Mouse (Mus musculus): ENCODE data around the gene Ccdc17. TPM values are rescaled to one million over a fixed set of nuclear protein-coding genes. Genes with fewer than 3 reads are reported as not detected.

Gene Ccdc17
- 4.8 and 6.4 TPM in 2 replicates for polyA plus RNA-seq (2011; ENCODE audit: insufficient read depth, insufficient read length, low replicate concordance, missing spikeins)

GRCm38 (mm10) chr4:116596379-116596778, at the start of gene Ccdc17:
TSS of gene Ccdc17 (plus strand) at chr4:116596654.
- whole genome bisulfite sequencing, result 42% methylated on average over 5 of the region's 5 CpGs
- Histone ChIP-seq H3K27ac (ENCODE audit: control insufficient read depth, insufficient read depth, low read depth, low read length, poor library complexity) (peak within 1 kb of the TSS; percentile 27), H3K4me1 (ENCODE audit: control insufficient read depth, insufficient read depth, low read length) (peaks cover 1% of the 10 kb centered on the region; the same call in 1 of the 2 replicates), H3K4me3 (replicated peaks; ENCODE audit: control insufficient read depth, low read depth, low read length) (peak within 1 kb of the TSS; percentile 90)
- TF ChIP-seq POLR2A (IDR thresholded peaks at IDR 0.05; ENCODE audit: borderline replicate concordance, control insufficient read depth, low read depth, low read length) (no peak), CTCF (IDR thresholded peaks at IDR 0.05; ENCODE audit: control insufficient read depth, insufficient read depth, low read length) (no peak)

- TF ChIP-seq POLR2A (IDR thresholded peaks at IDR 0.05; ENCODE audit: borderline replicate concordance, control insufficient read depth, low read depth, low read length), result no peak
- TF ChIP-seq CTCF (IDR thresholded peaks at IDR 0.05; ENCODE audit: control insufficient read depth, insufficient read depth, low read length), result no peak
- Histone ChIP-seq H3K4me3 (replicated peaks; ENCODE audit: control insufficient read depth, low read depth, low read length) (no peak overlapping the region), H3K27ac (ENCODE audit: control insufficient read depth, insufficient read depth, low read depth, low read length, poor library complexity) (no peak overlapping the region), H3K4me1 (ENCODE audit: control insufficient read depth, insufficient read depth, low read length) (no peaks in the 10 kb centered on the region)
- WGBS, result 60% methylated on average over 1 of the region's 1 CpGs
Observed at GRCm38 (mm10) chr4:116550432-116550831, 46.0 kb upstream of the Ccdc17 start.

GRCm38 (mm10) chr4:116553035-116553434, 43.4 kb upstream of the Ccdc17 start:
- 79% methylated on average over 3 of the region's 3 CpGs for WGBS
- TF ChIP-seq CTCF (IDR thresholded peaks at IDR 0.05; ENCODE audit: control insufficient read depth, insufficient read depth, low read length), result no peak
- no peak for TF ChIP-seq POLR2A (IDR thresholded peaks at IDR 0.05; ENCODE audit: borderline replicate concordance, control insufficient read depth, low read depth, low read length)

GRCm38 (mm10) chr4:116555413-116556300, 40.8 kb upstream of the Ccdc17 start, which contains the start of gene Tmem69:
TSS of gene Tmem69 (minus strand) at chr4:116555936.
- WGBS, result 2% methylated on average over 23 of the region's 23 CpGs
- H3K27ac ChIP-seq (ENCODE audit: control insufficient read depth, insufficient read depth, low read depth, low read length, poor library complexity), result peak within 1 kb of the TSS; percentile 98
- no peaks in the 10 kb centered on the region; the same call in 1 of the 2 replicates for H3K4me1 ChIP-seq (ENCODE audit: control insufficient read depth, insufficient read depth, low read length)
- H3K4me3 ChIP-seq (replicated peaks; ENCODE audit: control insufficient read depth, low read depth, low read length), result peak within 1 kb of the TSS; percentile 100
- TF ChIP-seq POLR2A (IDR thresholded peaks at IDR 0.05; ENCODE audit: borderline replicate concordance, control insufficient read depth, low read depth, low read length) (no peak), CTCF (IDR thresholded peaks at IDR 0.05; ENCODE audit: control insufficient read depth, insufficient read depth, low read length) (no peak)

More at GRCm38 (mm10) chr4:116553035-116553434, 43.4 kb upstream of the Ccdc17 start:
- H3K27ac ChIP-seq (ENCODE audit: control insufficient read depth, insufficient read depth, low read depth, low read length, poor library complexity), result no peak overlapping the region
- H3K4me3 ChIP-seq (replicated peaks; ENCODE audit: control insufficient read depth, low read depth, low read length), result no peak overlapping the region
- no peaks in the 10 kb centered on the region for H3K4me1 ChIP-seq (ENCODE audit: control insufficient read depth, insufficient read depth, low read length)

GRCm38 (mm10) chr4:116556561-116557305, 39.7 kb upstream of the Ccdc17 start:
- TF ChIP-seq CTCF (IDR thresholded peaks at IDR 0.05; ENCODE audit: control insufficient read depth, insufficient read depth, low read length) (no peak), POLR2A (IDR thresholded peaks at IDR 0.05; ENCODE audit: borderline replicate concordance, control insufficient read depth, low read depth, low read length) (peak; percentile 90)
- Histone ChIP-seq H3K27ac (ENCODE audit: control insufficient read depth, insufficient read depth, low read depth, low read length, poor library complexity) (peak overlapping the region; percentile 98), H3K4me3 (replicated peaks; ENCODE audit: control insufficient read depth, low read depth, low read length) (peak overlapping the region; percentile 100), H3K4me1 (ENCODE audit: control insufficient read depth, insufficient read depth, low read length) (no peaks in the 10 kb centered on the region; the same call in 1 of the 2 replicates)
- 0% methylated on average over 28 of the region's 28 CpGs for WGBS

- WGBS, result under 1% methylated on average over 78 of the region's 78 CpGs
- H3K4me1 ChIP-seq (ENCODE audit: control insufficient read depth, insufficient read depth, low read length), result no peaks in the 10 kb centered on the region; the same call in 1 of the 2 replicates
- H3K4me3 ChIP-seq (replicated peaks; ENCODE audit: control insufficient read depth, low read depth, low read length), result peak within 1 kb of the TSS; percentile 100
- H3K27ac ChIP-seq (ENCODE audit: control insufficient read depth, insufficient read depth, low read depth, low read length, poor library complexity), result peak within 1 kb of the TSS; percentile 98
- TF ChIP-seq POLR2A (IDR thresholded peaks at IDR 0.05; ENCODE audit: borderline replicate concordance, control insufficient read depth, low read depth, low read length) (peak; percentile 54), CTCF (IDR thresholded peaks at IDR 0.05; ENCODE audit: control insufficient read depth, insufficient read depth, low read length) (0 out of 2 replicates have a peak, but pooled peaks have one; percentile 10)
Observed at GRCm38 (mm10) chr4:116557306-116558121, 38.9 kb upstream of the Ccdc17 start, which contains the start of gene Gpbp1l1. TSS of gene Gpbp1l1 (plus strand) at chr4:116557658.

- TF ChIP-seq CTCF (IDR thresholded peaks at IDR 0.05; ENCODE audit: control insufficient read depth, insufficient read depth, low read length) (no peak), POLR2A (IDR thresholded peaks at IDR 0.05; ENCODE audit: borderline replicate concordance, control insufficient read depth, low read depth, low read length) (no peak)
- Histone ChIP-seq H3K4me1 (ENCODE audit: control insufficient read depth, insufficient read depth, low read length) (no peaks in the 10 kb centered on the region; the same call in 1 of the 2 replicates), H3K4me3 (replicated peaks; ENCODE audit: control insufficient read depth, low read depth, low read length) (peak overlapping the region; percentile 100), H3K27ac (ENCODE audit: control insufficient read depth, insufficient read depth, low read depth, low read length, poor library complexity) (peak overlapping the region; percentile 98)
- 1% methylated on average over 15 of the region's 15 CpGs for WGBS
Observed at GRCm38 (mm10) chr4:116558151-116558882, 38.1 kb upstream of the Ccdc17 start.

All from bone marrow, adult 2 months (tissue).